Mouse (Mus musculus) C2C12 (cell line): ENCODE measurements around the gene Atxn1. TPM values are rescaled to one million over a fixed set of nuclear protein-coding genes. Genes with fewer than 3 reads are reported as not detected.

ENCODE experiments used
- H3K27me3 ChIP-seq: one replicate; pipeline ENCODE4 v1.6.1; 2011; ENCODE audit not compliant: control insufficient read depth, insufficient read depth, insufficient read length
- H3K36me3 ChIP-seq: one replicate; pipeline ENCODE4 v1.6.1; 2011; ENCODE audit not compliant: control insufficient read depth, insufficient read depth
- H3K4me3 ChIP-seq: one replicate; pipeline ENCODE4 v1.5.1; 2011; ENCODE audit warnings: mild to moderate bottlenecking, control low read depth; ENCODE audit not compliant: poor library complexity, insufficient read depth, severe bottlenecking
- H3K79me2 ChIP-seq: one replicate; pipeline ENCODE4 v1.6.1; 2011; ENCODE audit not compliant: control insufficient read depth, insufficient read depth
- H3K79me3 ChIP-seq: one replicate; pipeline ENCODE4 v1.6.1; 2011; ENCODE audit warnings: low read depth, control low read depth
- H3ac ChIP-seq: one replicate; pipeline ENCODE3; 2011; ENCODE audit warnings: low read depth; ENCODE audit not compliant: control insufficient read depth, insufficient read length
- CEBPB ChIP-seq: IDR thresholded peaks from one replicate; pipeline ENCODE4 v1.6.1; 2011; ENCODE audit warnings: low read depth, mild to moderate bottlenecking, control low read depth, moderate library complexity
- CTCF ChIP-seq: IDR thresholded peaks from one replicate; pipeline ENCODE4 v1.5.1; 2011; ENCODE audit not compliant: control insufficient read depth, insufficient read depth, insufficient read length
- FOSL1 ChIP-seq: IDR thresholded peaks from one replicate; pipeline ENCODE4 v1.8.0; 2011; ENCODE audit warnings: mild to moderate bottlenecking, low read length; ENCODE audit not compliant: poor library complexity, insufficient read depth, severe bottlenecking
- MAX ChIP-seq: IDR thresholded peaks from one replicate; pipeline ENCODE4 v1.6.1; 2011; ENCODE audit warnings: mild to moderate bottlenecking, control low read depth
- MYOD1 ChIP-seq: IDR thresholded peaks from one replicate; pipeline ENCODE4 v1.6.1; 2011; ENCODE audit warnings: low read depth; ENCODE audit not compliant: control insufficient read depth, insufficient read length
- MYOG ChIP-seq: IDR thresholded peaks from one replicate; pipeline ENCODE4 v1.6.1; 2011; ENCODE audit not compliant: control insufficient read depth, insufficient read length; ENCODE audit errors: extremely low read depth
- USF1 ChIP-seq: IDR thresholded peaks from one replicate; pipeline ENCODE4 v1.6.1; 2011; ENCODE audit warnings: low read depth, mild to moderate bottlenecking, control low read depth, moderate library complexity
- polyA plus RNA-seq: library from polyadenylated mRNA; unstranded; fragments of >200 nt; fragmentation: generic; extraction: Trizol; gene quantifications from one replicate; pipeline ENCODE4 v1.2.1, GENCODE M21; 2012; ENCODE audit warnings: missing spikeins

Atxn1 gene
- polyA plus RNA-seq, 1 experiment = 3.0 TPM

DNA sequence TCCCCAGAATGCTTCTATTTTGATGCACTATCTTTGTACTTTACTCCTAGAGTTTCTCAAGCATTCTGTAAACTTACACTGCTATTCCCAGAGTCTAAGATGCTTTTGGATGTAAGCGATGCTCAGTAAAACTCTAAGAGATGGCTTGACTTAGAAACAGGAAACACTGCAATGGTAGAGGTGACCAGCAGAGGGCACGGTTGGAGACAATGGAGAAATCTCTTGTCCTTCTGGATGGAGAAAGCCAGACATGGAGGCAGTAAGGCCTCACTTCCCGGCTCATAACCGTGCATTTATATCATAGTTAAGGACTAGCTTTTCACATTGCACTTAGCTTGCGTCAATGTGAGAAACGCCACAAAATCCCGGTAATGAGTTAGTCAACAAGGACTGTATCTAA, 404.3 kb downstream of the Atxn1 start:
- Histone ChIP-seq H3K79me2 (no peaks in the 10 kb centered on the region), H3K27me3 (no peaks in the 10 kb centered on the region), H3K36me3 (no peaks in the 10 kb centered on the region), H3K79me3 (no peaks in the 10 kb centered on the region), H3K4me3 (no peak overlapping the region), H3ac (no peak overlapping the region)
- TF ChIP-seq CTCF = peak; percentile 6
- TF ChIP-seq MYOD1 = no peak

DNA sequence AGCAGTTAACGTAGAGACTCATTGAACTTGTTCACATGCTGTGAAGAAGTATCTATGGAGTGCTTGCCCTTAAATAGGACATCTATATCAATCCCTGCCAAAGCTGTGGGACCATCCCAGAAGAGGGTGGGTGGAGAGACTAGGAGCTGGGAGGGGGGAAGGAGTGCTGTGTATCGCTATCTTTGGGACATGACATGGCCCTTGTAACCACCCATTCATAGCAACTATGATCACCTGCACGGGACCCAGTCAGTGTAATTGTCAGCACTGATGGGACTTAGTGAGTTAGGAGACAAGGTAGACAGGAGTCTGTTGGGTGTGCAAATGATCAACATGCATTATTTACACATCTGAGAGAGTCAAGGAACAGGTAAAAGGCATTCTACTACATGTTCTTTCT, 405.6 kb downstream of the Atxn1 start:
- Histone ChIP-seq H3K4me3 (no peak overlapping the region), H3K27me3 (no peaks in the 10 kb centered on the region), H3K79me3 (no peaks in the 10 kb centered on the region), H3ac (no peak overlapping the region), H3K36me3 (no peaks in the 10 kb centered on the region), H3K79me2 (no peaks in the 10 kb centered on the region)
- TF ChIP-seq CEBPB = no peak
- TF ChIP-seq MAX = no peak
- no peak for TF ChIP-seq MYOD1
- TF ChIP-seq USF1 = no peak
- no peak for TF ChIP-seq FOSL1
- TF ChIP-seq MYOG = no peak
- no peak for TF ChIP-seq CTCF

DNA sequence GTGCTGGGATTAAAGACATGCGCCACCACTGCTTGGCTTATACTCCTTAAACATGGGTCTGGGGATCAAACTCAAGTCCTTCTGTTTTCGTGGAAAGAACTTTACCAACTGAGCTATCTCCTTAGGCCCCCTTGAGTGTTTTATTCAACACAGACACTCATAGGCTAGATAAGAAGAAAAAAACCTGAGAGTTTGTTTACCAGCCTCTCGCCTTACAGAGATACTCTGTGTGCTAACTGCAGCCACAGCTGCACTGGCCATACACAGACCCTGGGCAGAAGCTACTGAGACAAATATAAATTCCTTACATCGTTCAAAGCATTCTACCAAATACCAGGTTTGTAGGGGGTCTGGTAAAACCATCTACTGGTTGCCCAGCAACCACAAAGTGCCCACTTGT, 406.4 kb downstream of the Atxn1 start:
- Histone ChIP-seq H3ac (no peak overlapping the region), H3K36me3 (no peaks in the 10 kb centered on the region), H3K27me3 (no peaks in the 10 kb centered on the region), H3K79me2 (no peaks in the 10 kb centered on the region), H3K79me3 (no peaks in the 10 kb centered on the region), H3K4me3 (no peak overlapping the region)
- TF ChIP-seq CEBPB (no peak), FOSL1 (no peak), USF1 (no peak), CTCF (no peak), MAX (no peak)

DNA sequence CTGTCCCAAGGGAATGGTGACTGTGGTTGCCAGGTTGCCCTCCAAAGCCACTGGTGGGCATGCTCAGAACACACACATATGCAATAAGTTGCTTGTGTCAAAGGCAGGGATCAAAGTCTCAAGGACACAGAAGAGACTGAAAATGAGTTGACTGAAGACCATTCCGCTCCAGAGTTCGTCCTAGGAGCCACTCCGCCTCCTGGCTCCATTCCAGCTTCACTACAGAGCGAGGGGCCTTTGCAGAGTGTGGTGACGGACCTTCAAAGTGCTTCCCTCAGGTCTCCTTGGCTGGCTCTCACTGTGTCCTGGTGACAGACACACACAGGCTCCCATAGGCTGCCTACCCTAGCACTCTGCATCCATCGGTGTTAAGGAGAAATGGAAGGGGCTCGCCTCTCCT, 411.1 kb downstream of the Atxn1 start:
- no peak overlapping the region for H3ac ChIP-seq
- no peaks in the 10 kb centered on the region for H3K79me2 ChIP-seq
- no peak for TF ChIP-seq USF1
- no peak for TF ChIP-seq MAX
- no peak for TF ChIP-seq FOSL1
- TF ChIP-seq MYOD1 = no peak
- no peak for TF ChIP-seq CEBPB
- no peak for TF ChIP-seq MYOG
- TF ChIP-seq CTCF = no peak
- no peak overlapping the region for H3K4me3 ChIP-seq
- H3K36me3 ChIP-seq = no peaks in the 10 kb centered on the region
- no peaks in the 10 kb centered on the region for H3K79me3 ChIP-seq
- H3K27me3 ChIP-seq = no peaks in the 10 kb centered on the region

DNA sequence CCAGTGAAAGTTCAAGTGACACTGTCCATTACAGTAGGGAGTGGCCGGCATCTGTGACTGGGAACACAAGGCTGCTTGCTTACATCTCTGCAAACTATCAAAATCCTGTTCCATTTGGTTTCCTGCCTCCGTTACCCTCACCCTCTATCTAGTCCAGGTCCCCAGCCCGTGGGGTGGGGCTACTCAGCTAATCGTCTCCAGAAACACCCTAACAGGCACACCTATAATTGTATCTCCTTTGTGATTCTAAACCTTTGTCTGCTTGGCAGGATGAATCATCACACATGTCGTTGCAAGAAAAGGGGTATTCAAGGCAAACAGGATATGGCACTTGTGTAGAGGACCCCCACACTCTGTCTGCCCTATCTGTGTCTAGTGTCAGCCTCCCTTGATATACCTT, 417.3 kb downstream of the Atxn1 start:
- Histone ChIP-seq H3K79me3 (no peaks in the 10 kb centered on the region), H3K4me3 (no peak overlapping the region), H3K79me2 (no peaks in the 10 kb centered on the region), H3ac (no peak overlapping the region), H3K36me3 (no peaks in the 10 kb centered on the region), H3K27me3 (no peaks in the 10 kb centered on the region)
- no peak for TF ChIP-seq CEBPB
- no peak for TF ChIP-seq CTCF
- TF ChIP-seq FOSL1 = no peak
- TF ChIP-seq MYOD1 = no peak
- no peak for TF ChIP-seq MAX
- TF ChIP-seq MYOG = no peak
- TF ChIP-seq USF1 = no peak

DNA sequence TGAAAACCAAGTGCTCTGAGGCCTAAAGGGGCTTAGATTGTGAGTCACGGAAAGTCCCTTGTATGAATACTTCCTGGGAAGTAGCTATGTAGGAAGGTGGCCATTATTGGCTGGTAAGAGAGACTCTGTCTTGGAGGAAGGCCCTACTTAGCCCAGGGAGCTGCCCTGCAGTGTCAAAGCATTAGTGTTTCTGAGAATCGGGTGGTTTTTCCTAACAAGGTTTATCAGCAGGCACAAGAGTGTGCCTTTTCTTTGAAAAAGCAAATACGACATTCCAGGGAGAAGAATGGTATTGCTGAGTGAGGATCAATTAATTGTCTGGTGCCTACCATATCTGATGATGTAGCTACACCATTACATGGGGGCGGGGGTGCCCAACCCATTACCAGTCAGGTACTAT, 417.9 kb downstream of the Atxn1 start:
- Histone ChIP-seq H3K79me2 (no peaks in the 10 kb centered on the region), H3K79me3 (no peaks in the 10 kb centered on the region), H3K27me3 (no peaks in the 10 kb centered on the region), H3ac (no peak overlapping the region), H3K4me3 (no peak overlapping the region), H3K36me3 (no peaks in the 10 kb centered on the region)
- TF ChIP-seq FOSL1 (no peak), CTCF (no peak)

DNA sequence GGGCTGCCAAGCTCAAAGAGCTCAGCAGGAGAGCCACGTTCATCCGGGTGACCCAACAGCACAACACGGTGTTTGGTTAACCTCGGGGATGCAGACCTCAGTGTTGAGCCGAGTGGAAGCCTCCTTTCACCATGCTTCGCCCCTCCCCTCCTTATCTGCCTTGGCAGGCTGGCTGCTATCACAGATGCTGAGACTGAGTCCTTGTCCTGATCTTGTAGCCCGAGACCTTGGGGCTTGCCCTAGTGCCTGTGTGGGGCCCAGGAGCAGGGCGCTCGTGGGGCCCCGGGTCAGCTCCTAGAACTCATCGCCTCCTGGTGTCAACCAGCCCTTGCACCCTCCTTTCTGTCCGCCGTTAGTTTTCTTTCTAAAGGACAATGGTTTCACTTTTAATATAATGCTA, 418.8 kb downstream of the Atxn1 start:
- TF ChIP-seq MYOD1 (no peak), CEBPB (no peak), CTCF (no peak), FOSL1 (no peak), USF1 (no peak)
- no peaks in the 10 kb centered on the region for H3K27me3 ChIP-seq
- H3K36me3 ChIP-seq = no peaks in the 10 kb centered on the region
- H3K4me3 ChIP-seq = no peak overlapping the region
- no peak overlapping the region for H3ac ChIP-seq
- no peaks in the 10 kb centered on the region for H3K79me2 ChIP-seq
- no peaks in the 10 kb centered on the region for H3K79me3 ChIP-seq
